Mouse (Mus musculus) right cerebral cortex, postnatal 10 days (tissue): ENCODE results near the gene Wfs1.
A peak's percentile ranks its signal among the peaks of the same experiment; 100 is the strongest.
"Not testable (repeated sequence)": the region's sequence is repeated elsewhere in the genome, so short reads cannot be mapped to it uniquely, and the experiment has no call there.

Experiments
- DNase-seq, 2 experiments: peaks; one replicate each; pipeline ENCODE4 v3.0.0; 2021; ENCODE audit warnings: low spot score in 2 of 2

Gene Wfs1

DNA sequence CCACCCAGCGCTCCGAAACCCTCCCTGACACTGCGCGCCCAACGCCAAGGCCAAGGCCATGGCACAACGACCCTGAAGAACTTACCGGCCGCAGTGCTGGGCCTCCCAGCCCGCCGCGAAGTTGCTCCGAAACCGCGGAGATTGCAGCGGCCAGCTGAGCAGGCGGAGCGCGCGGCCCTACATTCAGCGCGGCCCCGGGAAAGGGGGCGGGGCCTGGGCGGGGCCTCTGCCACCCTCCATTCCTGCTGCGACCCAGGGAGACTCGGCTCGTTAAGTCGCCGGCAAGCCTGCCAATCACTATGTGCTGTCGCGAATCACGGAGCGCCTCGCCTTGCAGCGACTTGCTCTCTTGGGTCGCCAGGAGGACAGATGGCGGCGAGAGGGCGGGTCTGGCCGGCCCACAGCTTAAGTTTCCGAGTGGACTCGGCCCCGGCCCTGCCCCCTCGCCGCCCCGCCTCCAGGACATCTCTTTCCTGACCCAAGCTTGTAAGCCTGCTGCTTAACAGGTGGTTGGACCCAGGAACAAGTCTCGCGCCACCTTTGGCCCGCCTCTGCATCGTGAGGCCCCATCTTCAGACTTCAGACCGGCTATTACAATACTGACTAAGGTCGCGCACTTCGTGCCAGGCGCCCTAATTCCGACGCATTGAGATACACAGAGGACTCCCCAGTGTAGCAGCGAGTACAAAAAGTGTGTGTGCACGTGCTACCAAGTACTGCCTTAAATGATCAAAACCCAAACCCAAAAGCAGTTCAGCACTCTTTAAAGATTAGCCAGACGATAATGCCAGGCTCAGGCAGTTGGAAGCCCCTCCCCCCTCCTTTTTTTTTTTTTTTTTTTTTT lies at the start of gene Wfs1:
TSS of gene Wfs1 (minus strand) at position 425 of the 844 bp plus-strand sequence.
- peak; percentile 97 to 99 for DNase-seq

DNA sequence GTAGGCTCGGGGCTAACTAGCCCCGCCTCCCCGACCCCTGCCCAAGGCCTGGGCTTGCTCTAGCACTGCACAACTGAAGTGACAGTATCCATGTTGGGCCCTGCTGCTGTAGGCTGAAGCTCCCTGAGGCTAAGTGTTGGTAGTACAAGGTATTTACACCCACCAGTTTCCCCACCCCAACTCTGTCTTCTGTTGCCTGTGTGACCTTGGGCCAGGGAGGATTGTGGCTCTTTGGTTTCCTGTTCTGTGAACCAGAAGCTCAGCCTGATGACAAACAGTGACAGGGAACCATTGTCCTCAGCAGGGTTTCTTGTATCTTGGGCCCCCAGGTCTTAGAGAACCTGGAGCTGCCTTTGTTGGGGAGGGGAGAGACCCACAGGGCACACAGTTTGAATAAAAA lies 47.9 kb upstream of the Wfs1 start:
- DNase-seq: no peak

DNA sequence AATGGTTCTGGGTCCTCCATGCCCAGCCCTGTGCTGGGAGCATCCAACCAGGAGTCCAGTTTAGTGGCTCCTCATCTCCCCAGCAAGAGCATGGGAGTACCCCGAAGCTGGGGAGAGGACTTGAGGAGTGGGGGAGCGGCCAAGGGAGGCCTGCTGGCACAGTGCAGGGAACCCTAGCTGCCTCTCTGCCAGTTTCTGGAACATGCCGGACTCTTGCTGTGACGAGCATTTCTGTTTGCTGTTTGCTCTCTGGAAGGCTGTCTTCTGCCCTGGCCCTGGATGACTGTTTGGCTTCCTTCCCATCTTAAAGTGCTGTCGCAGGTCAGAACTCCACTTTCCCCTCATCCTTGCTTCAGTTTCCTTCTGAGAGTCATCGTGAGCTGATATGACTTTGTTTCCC lies 46.9 kb upstream of the Wfs1 start:
- DNase-seq: peak; percentile 55 to 63

- peak; percentile 76 to 88 for DNase-seq
These were observed 46.2 kb upstream of the Wfs1 start for GRCm38 (mm10) chr5:37035192-37035591.

DNA sequence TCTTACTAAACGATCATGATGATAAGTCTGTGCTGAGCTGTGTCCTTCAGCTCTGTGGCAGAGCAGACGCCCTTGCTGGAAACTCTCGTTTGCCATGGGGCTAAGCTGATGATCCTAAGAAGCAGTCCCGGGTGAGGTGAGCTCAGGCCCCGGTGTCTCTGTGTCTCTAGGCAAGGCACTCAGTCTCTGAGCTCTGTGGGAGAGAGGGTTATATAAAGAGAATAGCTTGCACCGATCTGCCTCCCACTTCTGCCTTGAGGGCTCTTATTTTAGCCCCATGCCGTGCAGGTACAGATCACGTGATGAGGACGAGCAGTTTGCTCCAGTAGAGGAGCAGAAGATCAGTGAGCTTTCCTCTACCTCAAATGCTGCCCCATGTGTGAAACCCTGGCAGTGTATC lies 41.7 kb upstream of the Wfs1 start:
- DNase-seq: peak in 1 of 2 experiments; percentile 27

DNA sequence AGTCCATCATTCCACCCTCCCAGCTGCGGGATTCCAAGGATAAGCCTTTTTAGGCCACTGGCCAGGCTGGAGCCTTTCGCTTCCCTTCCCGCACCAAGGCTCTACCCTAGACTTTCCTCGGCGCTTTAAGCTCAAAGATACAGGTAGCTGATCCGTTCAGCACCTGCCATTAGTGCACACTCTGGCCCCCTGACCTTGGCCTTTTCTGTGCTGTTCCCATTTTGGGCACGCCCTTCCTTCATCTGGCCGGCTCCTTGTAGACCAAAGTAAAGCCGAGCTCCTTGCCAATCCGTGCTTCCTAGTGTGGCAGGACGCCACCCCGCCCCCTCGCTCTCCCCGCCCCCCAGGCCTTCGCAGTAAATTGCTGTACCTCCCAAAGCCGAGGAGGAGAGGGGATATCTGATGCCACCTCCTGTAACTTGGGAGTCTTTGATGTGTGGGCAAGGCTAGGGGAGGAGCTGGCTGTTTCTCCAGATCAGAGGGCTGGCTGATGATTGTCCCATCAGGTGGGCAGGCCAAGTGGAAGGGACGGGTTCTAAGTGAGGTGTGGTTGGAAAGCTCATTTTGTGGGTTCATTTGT lies 40.4 kb upstream of the Wfs1 start:
- DNase-seq: peak in 1 of 2 experiments; percentile 63

DNA sequence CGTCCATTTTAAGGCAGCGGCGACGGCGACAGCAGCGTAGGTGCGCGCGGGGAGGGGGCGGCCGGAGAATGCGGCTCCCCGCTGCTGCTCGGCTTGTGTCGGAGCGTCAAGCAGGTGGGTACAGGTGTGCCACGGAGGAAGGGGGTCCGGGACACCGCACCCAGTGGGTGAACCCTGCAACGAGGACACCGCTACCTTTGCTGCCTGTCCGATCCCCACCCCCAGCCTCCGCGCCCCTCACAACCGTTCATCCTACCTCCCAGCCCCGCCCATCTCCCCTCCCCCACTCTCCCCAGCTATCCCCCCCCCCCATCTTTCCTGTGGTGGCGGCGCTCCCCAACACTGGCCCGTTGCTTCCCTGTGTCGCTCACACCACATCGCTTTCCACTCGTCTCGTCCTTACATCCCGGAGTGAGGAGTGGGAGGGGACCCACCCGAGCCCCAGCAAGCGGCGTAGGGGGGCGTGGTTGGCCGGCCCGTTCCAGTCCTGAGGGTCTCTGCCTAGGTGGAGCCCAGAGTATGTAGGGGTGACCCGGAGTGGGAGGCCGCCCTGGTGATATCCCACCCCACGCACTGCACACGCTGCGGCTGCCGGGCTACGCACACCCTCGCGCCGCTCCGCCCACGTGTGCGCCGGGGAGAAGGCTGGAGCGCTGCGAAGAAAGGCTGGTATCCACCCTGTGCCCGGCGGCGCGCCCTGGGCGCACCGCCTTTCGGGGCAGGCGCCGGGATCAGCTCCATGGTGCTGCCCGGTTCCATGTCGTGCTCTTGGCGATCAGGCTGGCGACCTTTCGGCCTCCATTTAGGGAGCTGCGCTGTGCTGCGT lies 39.7 kb upstream of the Wfs1 start:
- peak; percentile 70 to 79 for DNase-seq

DNA sequence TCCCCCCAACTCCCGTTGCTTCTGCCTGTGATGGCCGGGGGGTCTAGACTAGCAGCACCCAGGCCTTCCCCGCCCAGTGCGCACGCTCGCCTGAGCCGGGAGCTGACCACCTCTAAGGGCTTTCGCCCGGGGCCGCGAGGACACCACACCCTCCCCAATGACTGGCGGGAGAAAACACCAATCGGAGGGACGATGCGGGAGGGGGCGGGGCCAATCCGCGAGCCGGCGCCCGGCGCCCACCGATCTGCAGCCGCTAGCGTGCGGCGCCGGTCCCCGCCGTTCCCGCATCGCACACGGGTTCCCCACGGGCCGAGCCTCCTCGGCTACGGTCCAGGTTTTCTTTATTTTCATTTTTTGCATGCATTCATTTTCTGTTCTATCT lies 39.1 kb upstream of the Wfs1 start:
- peak; percentile 94 to 96 for DNase-seq

DNA sequence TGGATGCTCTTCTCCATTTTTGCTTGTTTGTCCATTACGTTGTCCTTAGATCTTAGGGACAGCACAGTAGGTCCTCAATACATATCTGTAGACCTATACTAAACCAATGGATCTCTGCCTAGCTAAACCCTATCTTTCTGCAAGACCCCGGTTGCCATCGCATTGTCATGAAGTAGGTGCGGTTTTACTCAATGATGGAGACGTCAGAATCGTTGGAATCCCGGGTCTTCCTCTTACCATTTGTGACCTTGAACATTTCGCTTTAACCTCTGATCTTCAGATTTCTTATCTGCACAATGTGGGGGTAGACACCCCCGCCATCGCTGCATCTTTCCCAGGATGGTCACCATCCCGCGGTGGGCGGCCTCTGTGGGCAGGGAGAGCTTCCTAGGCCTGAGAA lies 38.7 kb upstream of the Wfs1 start:
- DNase-seq: no peak

GRCm38 (mm10) chr5:37017222-37017621 lies 28.2 kb upstream of the Wfs1 start:
- no peak for DNase-seq

- DNase-seq: peak; percentile 60
These were observed 26.8 kb upstream of the Wfs1 start for GRCm38 (mm10) chr5:37015612-37016310.

GRCm38 (mm10) chr5:37010666-37011317 lies 21.8 kb upstream of the Wfs1 start:
- peak; percentile 72 to 86 for DNase-seq

DNA sequence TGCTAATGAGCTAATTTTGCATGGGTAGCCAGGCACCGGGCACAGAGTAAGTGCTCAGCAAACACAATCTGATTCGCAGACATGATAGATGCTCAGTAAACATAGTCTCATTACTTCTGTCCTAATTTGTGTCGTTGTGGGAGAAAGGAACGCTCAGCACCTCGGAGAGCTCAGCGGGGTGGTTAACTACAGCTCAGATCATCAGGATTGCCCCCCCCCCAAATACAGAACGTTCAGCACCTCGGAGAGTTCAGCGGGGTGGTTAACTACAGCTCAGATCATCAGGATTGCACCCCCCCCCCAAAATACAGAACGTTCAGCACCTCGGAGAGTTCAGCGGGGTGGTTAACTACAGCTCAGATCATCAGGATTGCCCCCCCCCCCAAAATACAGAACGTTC lies 20.8 kb upstream of the Wfs1 start:
- DNase-seq: not testable (repeated sequence)

DNA sequence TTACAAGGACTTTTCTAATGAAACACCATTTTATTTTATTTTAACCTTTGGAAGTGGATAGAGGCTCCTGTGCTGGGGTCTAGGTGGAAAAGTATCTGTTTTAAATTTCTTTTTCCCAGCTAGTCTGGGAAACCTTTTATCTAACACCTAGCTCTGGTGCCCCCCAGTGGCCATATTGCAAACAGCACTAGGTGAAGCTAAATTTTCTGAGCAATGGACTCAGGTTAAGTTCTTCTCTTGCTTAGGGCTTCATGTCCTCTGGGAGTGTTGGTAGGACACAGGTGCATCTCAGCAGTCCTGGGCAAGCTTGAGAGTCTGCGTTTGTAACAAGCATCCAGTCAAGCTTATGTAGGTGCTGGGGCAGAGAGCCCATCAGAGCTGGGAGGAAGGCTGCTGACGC lies 13.0 kb upstream of the Wfs1 start:
- peak; percentile 75 to 85 for DNase-seq

GRCm38 (mm10) chr5:37001002-37001401 lies 12.0 kb upstream of the Wfs1 start:
- no peak for DNase-seq

- DNase-seq: no peak
These were observed 9.0 kb upstream of the Wfs1 start for GRCm38 (mm10) chr5:36997996-36998395.

GRCm38 (mm10) chr5:36996410-36996809 lies 7.4 kb upstream of the Wfs1 start:
- DNase-seq: no peak

GRCm38 (mm10) chr5:36990631-36991350 lies 1.8 kb upstream of the Wfs1 start:
- DNase-seq: peak in 1 of 2 experiments; percentile 47

- DNase-seq: no peak
These were observed 1.2 kb upstream of the Wfs1 start for GRCm38 (mm10) chr5:36990196-36990595.

DNA sequence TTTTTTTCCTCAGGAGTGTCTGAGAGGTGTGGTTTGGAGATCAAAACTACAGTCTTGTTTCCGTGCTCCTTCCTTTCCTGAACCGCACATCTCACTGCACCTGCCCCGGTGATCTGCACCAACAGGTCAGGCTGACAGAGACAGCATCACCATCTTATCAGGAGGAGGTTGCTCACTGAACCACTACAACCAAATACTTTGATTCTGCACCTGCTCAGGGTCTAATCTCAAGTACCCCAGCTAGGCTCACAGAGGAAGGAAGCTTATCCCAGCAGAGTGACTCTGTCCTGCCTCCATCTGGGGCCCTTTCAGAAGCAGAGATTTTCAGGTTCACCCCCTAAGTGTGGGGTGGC lies 596 bp upstream of the Wfs1 start:
- DNase-seq: no peak
